Mouse (Mus musculus) kidney, postnatal 0 days (tissue): ENCODE measurements at regions not wholly inside any gene's neighbourhood (a gene's known extent, or its start where the extent isn't known, plus 50 kb on each side); places are given as distances from the start of the nearest gene placed in this dataset.

Source experiments
- ATAC-seq: fragments of 200-750 bp; cut with Nextera tagmentation; replicated peaks from 2 replicates; pipeline ENCODE4 v1.8.0; 2017; ENCODE audit warnings: low read depth, moderate number of reproducible peaks, moderate TSS enrichment, moderate library complexity; ENCODE audit not compliant: low FRiP score
- DNase-seq: peaks from one replicate; pipeline ENCODE4 v3.0.0-alpha.2; 2016; ENCODE audit warnings: low spot score
- H3K27ac ChIP-seq: fragments of 300-500 bp; sonication (generic); 2 replicates; pipeline ENCODE4 v1.5.1; 2014; ENCODE audit warnings: mild to moderate bottlenecking
- H3K27me3 ChIP-seq: fragments of 300-500 bp; sonication (generic); 2 replicates; pipeline ENCODE4 v1.6.1; 2014; ENCODE audit warnings: low read length, mixed read lengths; ENCODE audit not compliant: insufficient read depth
- H3K36me3 ChIP-seq: fragments of 300-500 bp; sonication (generic); 2 replicates; pipeline ENCODE4 v1.6.1; 2014; ENCODE audit warnings: low read length, mixed read lengths; ENCODE audit not compliant: insufficient read depth
- H3K4me1 ChIP-seq: fragments of 300-500 bp; sonication (generic); replicated peaks from 2 replicates; pipeline ENCODE4 v1.6.1; 2014; ENCODE audit warnings: antibody characterized with exemption, low read length, mixed read lengths; ENCODE audit not compliant: insufficient read depth
- H3K4me2 ChIP-seq: fragments of 300-500 bp; sonication (generic); 2 replicates; pipeline ENCODE4 v1.6.1; 2014; ENCODE audit warnings: mild to moderate bottlenecking, low read length, moderate library complexity, mixed read lengths
- H3K4me3 ChIP-seq: fragments of 300-500 bp; sonication (generic); replicated peaks from 2 replicates; pipeline ENCODE4 v1.5.1; 2014; ENCODE audit warnings: low read depth, low read length
- H3K9ac ChIP-seq: fragments of 300-500 bp; sonication (generic); 2 replicates; pipeline ENCODE4 v1.6.1; 2014; ENCODE audit warnings: low read depth, low read length
- H3K9me3 ChIP-seq: fragments of 300-500 bp; sonication (generic); replicated peaks from 2 replicates; pipeline ENCODE4 v1.6.1; 2016; ENCODE audit warnings: low read length, inconsistent platforms, mixed read lengths
- CTCF ChIP-seq: IDR thresholded peaks from 2 replicates; pipeline ENCODE4 v1.5.1; 2016; ENCODE audit warnings: antibody characterized with exemption, low read depth, mild to moderate bottlenecking, moderate library complexity
- WGBS: fragments of 180-500 bp; shearing (Covaris S2); extraction: QIAGEN DNeasy Blood & Tissue Kit; methylation state at CpG from one replicate; pipeline ENCODE4 v1.1.7; 2014; 5-methylcytosine and 5-hydroxymethylcytosine counted together

DNA sequence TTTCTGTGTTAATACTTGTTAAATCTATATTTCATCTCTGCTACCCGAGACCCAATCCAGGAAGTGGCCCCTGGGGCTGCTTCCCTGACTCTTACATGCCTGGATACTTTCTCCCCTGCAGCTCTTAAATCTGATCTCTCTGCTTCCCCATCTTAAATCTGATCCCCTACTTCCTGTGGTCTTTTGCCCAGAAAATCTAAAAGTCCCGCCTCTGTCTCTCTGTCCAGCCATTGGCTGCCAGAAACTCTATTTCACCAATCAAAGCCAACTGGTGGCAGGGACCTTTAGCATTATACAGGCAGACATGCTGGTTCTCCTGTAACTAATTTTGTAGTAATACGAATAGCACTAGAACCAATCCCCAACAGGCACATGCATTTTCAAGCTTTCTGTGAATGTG, 59.0 kb upstream of the Ccdc91 start:
- ATAC-seq, result no peak
- Histone ChIP-seq H3K27ac (no peak overlapping the region), H3K9ac (no peak overlapping the region), H3K27me3 (no peaks in the 10 kb centered on the region), H3K9me3 (no peaks in the 10 kb centered on the region), H3K4me2 (no peak overlapping the region), H3K4me3 (no peak overlapping the region), H3K36me3 (no peaks in the 10 kb centered on the region), H3K4me1 (no peaks in the 10 kb centered on the region)
- 50% methylated on average over 3 of the region's 3 CpGs for WGBS
- peak; percentile 51 for DNase-seq
- no peak for TF ChIP-seq CTCF

DNA sequence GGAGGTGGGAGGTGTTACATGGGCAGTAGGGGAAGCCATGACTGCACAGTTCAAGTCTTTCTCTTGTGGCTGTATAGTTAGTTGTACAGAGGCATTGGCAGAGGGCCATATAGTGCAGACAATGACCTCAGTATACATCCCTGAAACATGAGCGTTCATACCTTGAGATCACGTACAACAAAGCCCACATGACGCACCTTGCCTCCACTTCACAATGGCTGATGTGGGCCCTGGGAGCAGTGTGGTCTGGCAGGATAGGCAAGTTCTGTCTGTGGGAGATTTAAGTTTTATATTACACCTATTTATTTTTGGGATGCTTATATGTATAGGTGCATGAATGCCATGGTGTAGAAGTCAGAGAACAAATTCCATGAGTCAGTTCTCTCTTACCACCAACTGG, 61.9 kb upstream of the Ccdc91 start:
- ATAC-seq, result no peak
- Histone ChIP-seq H3K4me3 (no peak overlapping the region), H3K4me1 (no peaks in the 10 kb centered on the region), H3K27ac (no peak overlapping the region), H3K9me3 (no peaks in the 10 kb centered on the region), H3K36me3 (no peaks in the 10 kb centered on the region), H3K27me3 (no peaks in the 10 kb centered on the region), H3K4me2 (no peak overlapping the region), H3K9ac (no peak overlapping the region)
- TF ChIP-seq CTCF, result no peak
- WGBS, result 88% methylated on average over 3 of the region's 3 CpGs
- DNase-seq, result no peak

DNA sequence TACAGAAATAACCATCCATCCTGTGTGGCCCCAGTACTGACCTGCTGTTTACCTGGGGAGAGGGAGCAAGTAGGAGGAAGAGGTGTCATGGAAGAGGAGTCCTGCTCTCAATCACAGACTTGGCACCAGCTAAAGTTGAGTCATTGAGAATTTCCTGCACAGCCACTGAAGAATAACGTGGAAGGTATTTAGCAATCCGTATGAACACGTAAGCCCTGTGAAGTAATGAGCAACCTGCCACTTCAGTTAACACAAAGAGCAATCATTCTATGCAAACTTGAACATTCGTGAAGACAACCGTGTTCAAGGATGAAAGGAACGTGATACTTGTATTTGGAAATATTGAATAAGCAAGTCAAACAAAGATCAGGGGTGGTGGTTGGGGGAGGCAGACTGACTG, 77.6 kb upstream of the Ccdc91 start:
- DNase-seq (no peak), ATAC-seq (no peak)
- 86% methylated on average over 6 of the region's 6 CpGs for WGBS
- Histone ChIP-seq H3K9ac (no peak overlapping the region), H3K36me3 (no peaks in the 10 kb centered on the region), H3K4me2 (no peak overlapping the region), H3K27me3 (no peaks in the 10 kb centered on the region), H3K4me3 (no peak overlapping the region), H3K9me3 (no peaks in the 10 kb centered on the region), H3K4me1 (no peaks in the 10 kb centered on the region), H3K27ac (no peak overlapping the region)
- no peak for TF ChIP-seq CTCF

DNA sequence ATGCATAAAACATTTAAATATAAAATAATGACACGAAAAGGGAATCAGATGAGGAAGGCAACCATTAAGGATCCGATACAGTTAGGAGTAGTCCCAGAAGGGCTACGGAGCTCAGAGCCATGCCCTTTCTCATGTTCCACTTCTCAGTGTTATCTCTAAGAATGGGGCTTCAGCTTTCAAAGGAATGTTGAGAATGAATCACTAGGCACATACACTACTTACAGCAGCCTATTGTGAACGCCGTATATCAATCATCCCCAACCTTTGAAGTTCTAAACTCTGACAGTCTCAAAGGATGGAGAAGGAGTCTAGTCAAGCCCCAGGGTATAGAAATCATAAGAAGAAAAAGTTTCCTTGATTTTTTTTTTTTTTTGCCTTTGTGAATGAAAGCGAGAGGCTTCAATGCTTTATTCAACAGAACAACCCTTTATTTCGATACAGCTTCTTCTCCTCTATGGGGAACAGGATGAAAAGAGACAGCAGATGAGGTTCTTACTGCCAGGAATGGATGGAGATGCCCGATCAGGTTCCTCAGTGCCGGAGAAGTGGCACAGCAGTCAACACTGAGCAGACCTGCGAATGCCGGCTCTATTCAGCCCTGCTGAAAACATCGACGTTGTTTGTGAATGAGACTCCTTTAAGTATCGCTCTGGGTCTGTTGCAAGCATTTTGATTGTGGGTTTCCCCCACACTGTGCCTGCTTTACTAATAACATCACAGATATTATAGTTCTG, 84.0 kb upstream of the Ccdc91 start:
- DNase-seq, result no peak
- no peak overlapping the region for H3K4me3 ChIP-seq
- H3K4me1 ChIP-seq, result no peaks in the 10 kb centered on the region; the same call in 1 of the 2 replicates
- no peak overlapping the region for H3K9ac ChIP-seq
- 68% methylated on average over 14 of the region's 14 CpGs for WGBS
- no peak overlapping the region for H3K27ac ChIP-seq
- no peaks in the 10 kb centered on the region for H3K36me3 ChIP-seq
- H3K4me2 ChIP-seq, result no peak overlapping the region
- no peaks in the 10 kb centered on the region for H3K27me3 ChIP-seq
- no peak for ATAC-seq
- H3K9me3 ChIP-seq, result no peaks in the 10 kb centered on the region
- no peak for TF ChIP-seq CTCF

DNA sequence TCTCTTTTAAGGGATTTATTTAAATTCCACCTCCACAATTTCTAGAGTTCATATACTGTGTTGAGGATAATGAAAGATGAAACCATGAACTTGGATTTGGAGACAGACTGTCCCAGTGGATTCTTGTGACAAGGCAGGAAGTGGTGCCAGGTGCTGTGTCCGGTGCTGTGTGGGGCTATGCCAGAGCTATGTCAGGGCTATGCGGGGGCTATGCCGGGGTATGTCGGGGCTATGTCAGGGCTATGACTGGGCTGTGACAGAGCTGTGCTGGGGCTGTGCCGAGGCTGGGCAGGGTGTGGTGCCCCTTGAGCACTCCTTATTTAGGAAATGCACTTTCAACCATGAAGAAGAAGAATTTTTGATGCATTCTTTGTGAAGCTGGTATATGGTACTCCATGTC, 85.1 kb upstream of the Ccdc91 start:
- H3K4me1 ChIP-seq, result no peaks in the 10 kb centered on the region; the same call in 1 of the 2 replicates
- H3K27me3 ChIP-seq, result no peaks in the 10 kb centered on the region
- no peak for TF ChIP-seq CTCF
- no peak overlapping the region for H3K4me2 ChIP-seq
- no peaks in the 10 kb centered on the region for H3K36me3 ChIP-seq
- H3K4me3 ChIP-seq, result no peak overlapping the region
- H3K9ac ChIP-seq, result no peak overlapping the region
- 49% methylated on average over 5 of the region's 5 CpGs for WGBS
- DNase-seq (no peak), ATAC-seq (no peak)
- H3K27ac ChIP-seq, result no peak overlapping the region
- H3K9me3 ChIP-seq, result no peaks in the 10 kb centered on the region

DNA sequence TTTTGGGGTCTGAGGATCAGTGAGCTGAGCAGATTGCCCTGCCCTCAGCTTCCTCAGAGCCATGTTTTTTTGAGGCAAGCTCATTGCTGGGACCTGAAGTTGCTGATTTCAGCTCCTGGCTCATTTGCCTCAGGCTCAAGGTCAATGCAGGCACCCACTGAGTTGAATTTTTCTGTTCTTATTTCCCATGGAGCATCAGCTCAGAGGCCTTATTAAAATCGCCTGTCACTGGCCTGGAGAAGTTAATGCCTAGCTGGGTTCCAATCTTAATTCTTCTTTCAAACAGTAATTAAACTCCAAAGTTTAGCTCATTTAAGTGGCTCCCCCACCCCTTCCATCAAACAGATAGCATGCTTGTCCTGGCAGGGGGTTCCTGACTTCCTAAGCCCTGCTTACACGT, 86.9 kb upstream of the Ccdc91 start:
- Histone ChIP-seq H3K9ac (no peak overlapping the region), H3K27ac (no peak overlapping the region), H3K4me1 (no peaks in the 10 kb centered on the region; the same call in 1 of the 2 replicates), H3K4me2 (no peak overlapping the region), H3K36me3 (no peaks in the 10 kb centered on the region), H3K27me3 (no peaks in the 10 kb centered on the region), H3K4me3 (no peak overlapping the region), H3K9me3 (no peaks in the 10 kb centered on the region)
- 35% methylated on average over 2 of the region's 2 CpGs for WGBS
- no peak for TF ChIP-seq CTCF
- ATAC-seq, result no peak
- DNase-seq, result no peak

DNA sequence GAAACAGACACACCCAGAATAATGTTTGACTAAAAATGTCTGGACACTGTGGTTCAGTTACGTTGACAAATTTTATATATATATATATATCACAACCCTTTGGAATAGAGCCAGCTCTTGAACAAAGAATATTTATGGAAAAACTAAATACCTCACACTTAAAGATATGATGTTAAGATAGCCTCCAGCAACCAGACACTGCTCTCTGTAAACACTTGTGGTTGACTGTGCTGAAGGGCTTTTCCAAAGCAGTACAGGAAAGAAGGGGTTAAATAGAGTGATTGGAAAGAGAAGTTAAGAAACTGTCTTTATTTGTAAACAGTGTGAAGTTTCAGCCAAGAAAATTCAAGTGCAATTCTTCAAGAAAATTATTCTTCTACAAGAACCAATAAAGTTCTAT, 90.0 kb upstream of the Ccdc91 start:
- TF ChIP-seq CTCF, result no peak
- Histone ChIP-seq H3K4me3 (no peak overlapping the region), H3K27me3 (no peaks in the 10 kb centered on the region), H3K9me3 (no peaks in the 10 kb centered on the region), H3K27ac (no peak overlapping the region), H3K4me2 (no peak overlapping the region), H3K4me1 (no peaks in the 10 kb centered on the region; the same call in 1 of the 2 replicates), H3K36me3 (no peaks in the 10 kb centered on the region), H3K9ac (no peak overlapping the region)
- DNase-seq (no peak), ATAC-seq (no peak)
- WGBS, result 40% methylated on average over 1 of the region's 1 CpGs
